Mouse (Mus musculus): ENCODE results near the gene Klf7. TPM values are rescaled to one million over a fixed set of nuclear protein-coding genes. Genes with fewer than 3 reads are reported as not detected.
"Not testable (repeated sequence)": the region's sequence is repeated elsewhere in the genome, so short reads cannot be mapped to it uniquely, and the experiment has no call there.

Klf7 gene
- polyA plus RNA-seq, 1 experiment from 2014 or later = 127 TPM

GRCm38 (mm10) chr1:64108653-64109052 lies 13.4 kb downstream of the Klf7 start:
- not testable (repeated sequence) for H3K4me2 ChIP-seq (ENCODE audit: low read length); H3K9ac ChIP-seq (ENCODE audit: low read depth, low read length); ATAC-seq; H3K27ac ChIP-seq (ENCODE audit: low read depth, low read length); H3K4me3 ChIP-seq (ENCODE audit: low read length); H3K36me3 ChIP-seq (ENCODE audit: control insufficient read depth, insufficient read depth, low read length); H3K27me3 ChIP-seq (replicated peaks; ENCODE audit: control insufficient read depth, insufficient read depth, low read length); H3K9me3 ChIP-seq (ENCODE audit: control insufficient read depth, low read length)
- 83% methylated on average over 3 of the region's 3 CpGs for WGBS
- peaks cover 22% of the 10 kb centered on the region for H3K4me1 ChIP-seq (ENCODE audit: control insufficient read depth, insufficient read depth, low read depth, low read length)

- Histone ChIP-seq H3K27me3 (replicated peaks; ENCODE audit: control insufficient read depth, insufficient read depth, low read length) (no peaks in the 10 kb centered on the region), H3K4me3 (ENCODE audit: low read length) (no peak overlapping the region), H3K9me3 (ENCODE audit: control insufficient read depth, low read length) (no peaks in the 10 kb centered on the region), H3K36me3 (ENCODE audit: control insufficient read depth, insufficient read depth, low read length) (peaks cover 5% of the 10 kb centered on the region), H3K4me1 (ENCODE audit: control insufficient read depth, insufficient read depth, low read depth, low read length) (peaks cover 14% of the 10 kb centered on the region), H3K27ac (ENCODE audit: low read depth, low read length) (no peak overlapping the region), H3K9ac (ENCODE audit: low read depth, low read length) (no peak overlapping the region), H3K4me2 (ENCODE audit: low read length) (no peak overlapping the region)
- ATAC-seq = no peak
- 53% methylated on average over 7 of the region's 7 CpGs for WGBS
Measured at GRCm38 (mm10) chr1:64107526-64107925, 14.6 kb downstream of the Klf7 start.

DNA sequence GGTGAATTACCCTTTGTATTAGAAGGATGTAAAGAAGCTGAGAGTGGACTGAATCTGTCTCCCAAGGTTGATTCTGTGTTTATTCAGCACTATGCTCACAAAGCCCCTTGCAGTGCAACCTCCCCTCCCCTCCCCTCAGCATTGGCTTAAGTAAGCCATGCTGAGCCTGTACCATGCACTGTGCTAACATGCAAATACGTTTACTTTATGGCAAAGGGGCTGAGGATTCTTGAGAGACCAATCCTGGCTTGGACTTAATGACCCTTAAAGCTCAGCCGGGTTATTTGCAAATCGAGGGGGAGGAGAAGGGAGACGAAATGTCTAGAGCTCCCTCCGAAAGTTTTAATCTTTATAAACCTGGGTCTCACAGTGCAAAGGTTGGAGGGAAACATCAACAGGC lies 16.0 kb downstream of the Klf7 start:
- ATAC-seq = no peak
- Histone ChIP-seq H3K4me2 (ENCODE audit: low read length) (no peak overlapping the region), H3K9ac (ENCODE audit: low read depth, low read length) (no peak overlapping the region), H3K4me3 (ENCODE audit: low read length) (no peak overlapping the region), H3K36me3 (ENCODE audit: control insufficient read depth, insufficient read depth, low read length) (peaks cover 5% of the 10 kb centered on the region), H3K27ac (ENCODE audit: low read depth, low read length) (no peak overlapping the region), H3K9me3 (ENCODE audit: control insufficient read depth, low read length) (no peaks in the 10 kb centered on the region), H3K4me1 (ENCODE audit: control insufficient read depth, insufficient read depth, low read depth, low read length) (peaks cover 10% of the 10 kb centered on the region), H3K27me3 (replicated peaks; ENCODE audit: control insufficient read depth, insufficient read depth, low read length) (no peaks in the 10 kb centered on the region)
- WGBS = 35% methylated on average over 5 of the region's 5 CpGs

GRCm38 (mm10) chr1:64105181-64105646 lies 16.9 kb downstream of the Klf7 start:
- WGBS = 89% methylated on average over 7 of the region's 7 CpGs

DNA sequence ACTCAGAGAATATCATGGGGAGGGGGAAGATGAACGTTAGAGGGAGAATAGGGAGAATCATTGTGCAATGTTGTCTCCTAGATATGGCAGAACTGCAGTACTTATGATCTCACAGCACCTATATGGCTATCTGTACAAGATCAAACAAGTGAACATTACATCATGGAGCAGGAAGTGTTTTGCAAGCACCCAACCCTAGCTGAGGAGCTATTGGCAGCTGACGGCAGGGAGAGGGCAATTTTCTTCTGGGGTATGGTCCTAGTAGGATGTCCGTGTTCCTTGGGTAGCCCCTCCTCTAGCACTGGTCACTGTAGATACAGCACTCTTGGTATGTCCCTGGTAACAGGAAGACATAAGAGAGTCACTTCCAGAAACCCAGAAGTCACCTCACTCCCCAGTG lies 17.4 kb downstream of the Klf7 start:
- Histone ChIP-seq H3K27ac (ENCODE audit: low read depth, low read length) (no peak overlapping the region), H3K9ac (ENCODE audit: low read depth, low read length) (no peak overlapping the region), H3K36me3 (ENCODE audit: control insufficient read depth, insufficient read depth, low read length) (peaks cover 5% of the 10 kb centered on the region), H3K4me2 (ENCODE audit: low read length) (no peak overlapping the region), H3K4me1 (ENCODE audit: control insufficient read depth, insufficient read depth, low read depth, low read length) (peaks cover 12% of the 10 kb centered on the region), H3K4me3 (ENCODE audit: low read length) (no peak overlapping the region), H3K9me3 (ENCODE audit: control insufficient read depth, low read length) (no peaks in the 10 kb centered on the region), H3K27me3 (replicated peaks; ENCODE audit: control insufficient read depth, insufficient read depth, low read length) (no peaks in the 10 kb centered on the region)
- WGBS = 87% methylated on average over 3 of the region's 3 CpGs
- ATAC-seq = peak; percentile 29; the same call in 1 of the 2 replicates

More at GRCm38 (mm10) chr1:64105181-64105646, 16.9 kb downstream of the Klf7 start:
- H3K4me2 ChIP-seq (ENCODE audit: low read length) = no peak overlapping the region
- H3K27me3 ChIP-seq (replicated peaks; ENCODE audit: control insufficient read depth, insufficient read depth, low read length) = no peaks in the 10 kb centered on the region
- ATAC-seq = no peak
- H3K36me3 ChIP-seq (ENCODE audit: control insufficient read depth, insufficient read depth, low read length) = peaks cover 5% of the 10 kb centered on the region
- H3K4me1 ChIP-seq (ENCODE audit: control insufficient read depth, insufficient read depth, low read depth, low read length) = peaks cover 10% of the 10 kb centered on the region
- H3K9me3 ChIP-seq (ENCODE audit: control insufficient read depth, low read length) = no peaks in the 10 kb centered on the region
- no peak overlapping the region for H3K27ac ChIP-seq (ENCODE audit: low read depth, low read length)
- no peak overlapping the region for H3K9ac ChIP-seq (ENCODE audit: low read depth, low read length)
- no peak overlapping the region for H3K4me3 ChIP-seq (ENCODE audit: low read length)

GRCm38 (mm10) chr1:64101331-64101730 lies 20.8 kb downstream of the Klf7 start:
- H3K4me1 ChIP-seq (ENCODE audit: control insufficient read depth, insufficient read depth, low read depth, low read length) = peaks cover 16% of the 10 kb centered on the region
- ATAC-seq = no peak
- WGBS = 69% methylated on average over 3 of the region's 3 CpGs
- H3K9me3 ChIP-seq (ENCODE audit: control insufficient read depth, low read length) = no peaks in the 10 kb centered on the region
- no peak overlapping the region for H3K9ac ChIP-seq (ENCODE audit: low read depth, low read length)
- H3K4me3 ChIP-seq (ENCODE audit: low read length) = no peak overlapping the region
- peaks cover 5% of the 10 kb centered on the region for H3K36me3 ChIP-seq (ENCODE audit: control insufficient read depth, insufficient read depth, low read length)
- H3K4me2 ChIP-seq (ENCODE audit: low read length) = no peak overlapping the region
- no peak overlapping the region for H3K27ac ChIP-seq (ENCODE audit: low read depth, low read length)
- H3K27me3 ChIP-seq (replicated peaks; ENCODE audit: control insufficient read depth, insufficient read depth, low read length) = no peaks in the 10 kb centered on the region

GRCm38 (mm10) chr1:64098800-64099199 lies 23.3 kb downstream of the Klf7 start:
- Histone ChIP-seq H3K9ac (ENCODE audit: low read depth, low read length) (no peak overlapping the region), H3K27me3 (replicated peaks; ENCODE audit: control insufficient read depth, insufficient read depth, low read length) (no peaks in the 10 kb centered on the region), H3K9me3 (ENCODE audit: control insufficient read depth, low read length) (no peaks in the 10 kb centered on the region), H3K4me2 (ENCODE audit: low read length) (no peak overlapping the region), H3K27ac (ENCODE audit: low read depth, low read length) (no peak overlapping the region), H3K4me1 (ENCODE audit: control insufficient read depth, insufficient read depth, low read depth, low read length) (peaks cover 10% of the 10 kb centered on the region), H3K36me3 (ENCODE audit: control insufficient read depth, insufficient read depth, low read length) (peaks cover 2% of the 10 kb centered on the region), H3K4me3 (ENCODE audit: low read length) (no peak overlapping the region)
- no peak for ATAC-seq
- WGBS = 63% methylated on average over 4 of the region's 4 CpGs

DNA sequence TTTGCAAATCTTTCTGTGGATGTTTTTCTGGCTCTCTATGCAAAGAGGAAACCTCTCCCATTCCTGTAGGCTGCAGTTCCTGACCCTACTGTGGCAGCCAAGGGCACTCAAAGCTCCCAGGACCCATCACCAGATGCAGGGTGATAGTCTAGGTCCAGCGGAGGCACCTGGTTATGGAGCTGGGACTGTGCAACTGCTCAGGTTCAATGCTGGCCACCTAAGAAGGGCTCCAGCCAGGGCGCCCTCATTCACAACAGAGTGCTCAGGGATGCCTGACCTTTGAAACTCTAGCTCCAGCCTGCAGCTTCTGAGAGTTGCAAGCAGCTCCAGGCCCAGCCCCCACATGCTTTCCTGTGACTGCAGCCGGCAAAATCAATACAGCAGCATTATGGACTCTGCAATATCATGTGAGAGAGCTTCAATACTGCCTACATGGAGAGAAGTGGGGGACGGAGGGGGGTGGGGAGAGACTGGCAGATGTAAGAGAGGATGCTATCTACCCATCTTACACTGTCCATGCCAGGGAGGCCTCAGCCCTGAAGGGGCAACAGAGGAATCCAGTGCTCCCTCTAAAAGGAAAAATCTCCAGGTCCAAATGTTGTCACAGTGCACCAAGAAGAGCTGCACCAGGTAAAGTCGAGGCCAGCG lies 24.3 kb downstream of the Klf7 start:
- Histone ChIP-seq H3K36me3 (ENCODE audit: control insufficient read depth, insufficient read depth, low read length) (no peaks in the 10 kb centered on the region), H3K4me2 (ENCODE audit: low read length) (no peak overlapping the region)
- ATAC-seq = peak; percentile 53

DNA sequence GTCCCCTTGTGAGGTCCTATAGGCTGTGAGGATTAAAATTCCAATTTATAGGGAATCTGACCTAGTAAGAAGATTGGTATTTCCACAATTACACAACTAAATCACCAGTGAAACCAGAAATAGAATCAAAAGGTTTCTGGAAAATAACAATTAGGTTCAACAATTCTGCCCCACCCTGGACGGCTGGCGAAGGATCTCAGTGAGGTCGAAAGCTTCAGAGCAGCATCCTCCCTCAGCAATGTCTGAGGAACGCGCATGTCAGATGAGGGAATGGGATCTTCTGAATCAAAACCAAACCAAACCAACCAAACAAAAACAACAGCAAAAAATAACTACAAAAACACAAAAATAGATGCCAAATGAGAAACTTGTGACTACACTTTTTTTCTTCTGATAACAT lies 29.1 kb downstream of the Klf7 start:
- Histone ChIP-seq H3K27me3 (replicated peaks; ENCODE audit: control insufficient read depth, insufficient read depth, low read length) (no peaks in the 10 kb centered on the region), H3K4me3 (ENCODE audit: low read length) (no peak overlapping the region), H3K27ac (ENCODE audit: low read depth, low read length) (no peak overlapping the region), H3K36me3 (ENCODE audit: control insufficient read depth, insufficient read depth, low read length) (no peaks in the 10 kb centered on the region), H3K9ac (ENCODE audit: low read depth, low read length) (no peak overlapping the region), H3K4me1 (ENCODE audit: control insufficient read depth, insufficient read depth, low read depth, low read length) (peaks cover 33% of the 10 kb centered on the region), H3K4me2 (ENCODE audit: low read length) (no peak overlapping the region), H3K9me3 (ENCODE audit: control insufficient read depth, low read length) (no peaks in the 10 kb centered on the region)
- ATAC-seq = no peak
- 89% methylated on average over 5 of the region's 5 CpGs for WGBS

More for the DNA sequence above, 24.3 kb downstream of the Klf7 start:
- Histone ChIP-seq H3K27ac (ENCODE audit: low read depth, low read length) (peak overlapping the region; percentile 24; the same call in 1 of the 2 replicates), H3K27me3 (replicated peaks; ENCODE audit: control insufficient read depth, insufficient read depth, low read length) (no peaks in the 10 kb centered on the region), H3K4me1 (ENCODE audit: control insufficient read depth, insufficient read depth, low read depth, low read length) (peaks cover 10% of the 10 kb centered on the region), H3K9ac (ENCODE audit: low read depth, low read length) (no peak overlapping the region), H3K9me3 (ENCODE audit: control insufficient read depth, low read length) (no peaks in the 10 kb centered on the region), H3K4me3 (ENCODE audit: low read length) (no peak overlapping the region)
- WGBS = 72% methylated on average over 6 of the region's 6 CpGs
